Comparison of ENCODE assay signal across 28 mouse cellular contexts in the genomic region with DNA sequence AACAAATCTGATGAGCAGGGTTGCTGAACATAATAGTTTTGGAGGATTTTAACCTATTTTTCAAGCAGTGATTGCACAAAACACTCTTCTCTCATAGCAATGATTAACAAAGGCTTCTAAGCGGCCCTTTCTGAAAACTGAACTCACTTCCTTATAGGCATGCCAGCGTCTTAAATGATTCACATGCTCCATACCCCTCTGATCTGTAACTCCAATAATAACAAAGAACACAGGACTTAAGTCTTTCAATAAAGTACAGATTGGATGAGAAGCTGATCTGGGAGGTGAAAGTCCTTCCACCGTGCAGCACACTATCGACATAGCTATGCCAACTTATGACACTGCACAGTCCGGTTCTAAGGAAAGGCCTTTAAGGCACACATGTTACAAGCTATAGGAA. TPM values are rescaled to one million over a fixed set of nuclear protein-coding genes. Genes with fewer than 3 reads are reported as not detected.
"Had no signal": no experiment of that assay in that cellular context is flagged by ENCODE, and none has a peak within 500 bp of the region (broad histone marks: within the 10 kb centered on the region; RNA-seq: fewer than 3 reads in every experiment).

No protein-coding gene starts in this region.

- H3K4me1 ChIP-seq: limb, embryonic 12.5 days; liver, embryonic 13.5 days had no signal

- ATAC-seq: hindbrain, embryonic 16.5 days; inflammation-experienced regulatory T-cells, adult 6 months had no signal

- DNase-seq: gastrocnemius, adult 2 months; gastrocnemius, postnatal 10 days; gastrocnemius, postnatal 36 days; heart, adult 11 months; heart, adult 2 months; heart, postnatal 14 days; heart, postnatal 36 days; kidney, adult 11 months; kidney, adult 2 months; kidney, adult 9 months; kidney, postnatal 14 days; kidney, postnatal 36 days; liver; liver, embryonic 13.5 days had no signal

- H3K4me3 ChIP-seq: gastrocnemius, adult 2 months; heart, adult 2 months; heart, embryonic 13.5 days; heart, embryonic 15.5 days; kidney, embryonic 15.5 days; layer of hippocampus, adult 2 months; left cerebral cortex, adult 2 months; limb, embryonic 10.5 days; limb, embryonic 12.5 days; liver, embryonic 13.5 days had no signal

- H3K9ac ChIP-seq: heart, embryonic 13.5 days; heart, embryonic 15.5 days; hindbrain, embryonic 14.5 days; kidney, embryonic 15.5 days; limb, embryonic 12.5 days; liver, embryonic 13.5 days had no signal

- H3K9me3 ChIP-seq: heart, embryonic 13.5 days; heart, embryonic 15.5 days; kidney, embryonic 15.5 days; limb, embryonic 10.5 days; limb, embryonic 12.5 days; liver, embryonic 13.5 days had no signal

- H3K4me2 ChIP-seq: heart, embryonic 11.5 days; heart, embryonic 13.5 days; heart, embryonic 15.5 days; hindbrain, embryonic 14.5 days; kidney, embryonic 15.5 days; limb, embryonic 12.5 days; liver, embryonic 11.5 days; liver, embryonic 13.5 days had no signal

- H3K27ac ChIP-seq: gastrocnemius, adult 2 months; heart, adult 2 months; heart, embryonic 13.5 days; heart, embryonic 15.5 days; hindbrain, embryonic 14.5 days; kidney, embryonic 15.5 days; kidney, postnatal 0 days; layer of hippocampus, adult 2 months; left cerebral cortex, adult 2 months; limb, embryonic 10.5 days; limb, embryonic 12.5 days; liver, embryonic 13.5 days had no signal

- H3K36me3 ChIP-seq: heart, embryonic 13.5 days; heart, embryonic 15.5 days; kidney, embryonic 15.5 days; limb, embryonic 10.5 days; limb, embryonic 12.5 days; liver, embryonic 13.5 days had no signal

RNA-seq across cellular contexts. Expression of a gene that starts 2.0 kb away (rescaled TPM):
- polyA plus RNA-seq: heart, postnatal 0 days; inflammation-experienced regulatory T-cells, adult 6 months; limb, embryonic 10.5 days; liver, embryonic 13.5 days had no signal
